Mouse (Mus musculus) hindbrain, embryonic 13.5 days (tissue): ENCODE data around the gene Ndufb7. TPM values are rescaled to one million over a fixed set of nuclear protein-coding genes. Genes with fewer than 3 reads are reported as not detected.

ENCODE experiments used
- ATAC-seq: fragments of 200-750 bp; cut with Nextera tagmentation; 2 replicates; pipeline ENCODE4 v1.8.0; 2017; ENCODE audit warnings: moderate TSS enrichment; ENCODE audit not compliant: low FRiP score
- H3K27ac ChIP-seq: fragments of 300-500 bp; sonication (generic); 2 replicates; pipeline ENCODE4 v1.5.1; 2015; ENCODE audit warnings: inconsistent platforms, mild to moderate bottlenecking, moderate library complexity
- H3K27me3 ChIP-seq: fragments of 300-500 bp; sonication (generic); 2 replicates; pipeline ENCODE4 v1.6.1; 2015; ENCODE audit warnings: mild to moderate bottlenecking, inconsistent platforms
- H3K36me3 ChIP-seq: fragments of 300-500 bp; sonication (generic); 2 replicates; pipeline ENCODE4 v1.6.1; 2015; ENCODE audit warnings: mild to moderate bottlenecking, inconsistent platforms
- H3K4me1 ChIP-seq: fragments of 300-500 bp; sonication (generic); replicated peaks from 2 replicates; pipeline ENCODE4 v1.6.1; 2015; ENCODE audit warnings: inconsistent platforms
- H3K4me2 ChIP-seq: fragments of 300-500 bp; sonication (generic); 2 replicates; pipeline ENCODE4 v1.6.1; 2015; ENCODE audit warnings: inconsistent platforms, mild to moderate bottlenecking, moderate library complexity
- H3K4me3 ChIP-seq: fragments of 300-500 bp; sonication (generic); 2 replicates; pipeline ENCODE4 v1.5.1; 2015; ENCODE audit warnings: mild to moderate bottlenecking, inconsistent platforms
- H3K9ac ChIP-seq: fragments of 300-500 bp; sonication (generic); 2 replicates; pipeline ENCODE4 v1.6.1; 2015; ENCODE audit warnings: mild to moderate bottlenecking, inconsistent platforms
- H3K9me3 ChIP-seq: fragments of 300-500 bp; sonication (generic); 2 replicates; pipeline ENCODE4 v1.6.1; 2016; ENCODE audit warnings: inconsistent platforms
- WGBS: fragments of 180-500 bp; shearing (Covaris S2); methylation state at CpG from one replicate; pipeline ENCODE4 v1.1.7; 2015; 5-methylcytosine and 5-hydroxymethylcytosine counted together
- polyA plus RNA-seq: library from polyadenylated mRNA; unstranded; fragments of >200 nt; fragmentation: Nextera tagmentation; extraction: Ambion mirVana; gene quantifications from 2 replicates; pipeline ENCODE4 v1.2.1, GENCODE M21; 2015

The Ndufb7 gene
- polyA plus RNA-seq, 1 experiment from 2014 or later = 381 TPM

GRCm38 (mm10) chr8:83578131-83579055 lies 11.9 kb downstream of the Ndufb7 start:
- no peak for ATAC-seq
- Histone ChIP-seq H3K27me3 (no peaks in the 10 kb centered on the region), H3K9me3 (no peaks in the 10 kb centered on the region), H3K4me3 (no peak overlapping the region), H3K27ac (peak overlapping the region; percentile 37; the same call in 1 of the 2 replicates), H3K9ac (peak overlapping the region; percentile 43), H3K4me1 (peaks cover 86% of the 10 kb centered on the region), H3K36me3 (peaks cover 14% of the 10 kb centered on the region), H3K4me2 (no peak overlapping the region)
- WGBS = 73% methylated on average over 17 of the region's 17 CpGs

DNA sequence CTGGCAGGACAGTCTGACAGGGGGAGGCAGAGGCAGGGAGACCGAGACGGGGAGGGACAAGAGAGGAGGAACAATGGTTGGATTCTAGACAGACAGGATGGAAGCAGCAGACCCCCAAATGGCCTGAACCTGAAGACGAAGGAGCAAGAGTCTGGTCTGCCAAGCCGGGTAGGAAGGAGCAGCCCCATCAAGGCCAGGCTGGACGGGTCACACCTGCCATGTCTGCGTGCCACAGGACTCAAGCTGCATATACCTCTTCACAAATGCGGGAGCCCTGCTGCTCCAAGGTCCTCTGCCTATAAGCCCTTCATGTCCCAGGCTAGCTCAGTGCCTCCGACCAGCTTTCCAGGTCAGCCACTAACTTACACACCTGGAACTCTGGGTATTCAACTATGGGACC lies 13.2 kb downstream of the Ndufb7 start:
- ATAC-seq = no peak
- Histone ChIP-seq H3K4me2 (no peak overlapping the region), H3K4me1 (peaks cover 91% of the 10 kb centered on the region), H3K27ac (peak overlapping the region; percentile 37), H3K4me3 (no peak overlapping the region), H3K36me3 (peaks cover 14% of the 10 kb centered on the region), H3K9me3 (no peaks in the 10 kb centered on the region), H3K27me3 (no peaks in the 10 kb centered on the region), H3K9ac (0 out of 2 replicates have a peak overlapping the region, but pooled peaks have one; percentile 58)
- 84% methylated on average over 8 of the region's 8 CpGs for WGBS

DNA sequence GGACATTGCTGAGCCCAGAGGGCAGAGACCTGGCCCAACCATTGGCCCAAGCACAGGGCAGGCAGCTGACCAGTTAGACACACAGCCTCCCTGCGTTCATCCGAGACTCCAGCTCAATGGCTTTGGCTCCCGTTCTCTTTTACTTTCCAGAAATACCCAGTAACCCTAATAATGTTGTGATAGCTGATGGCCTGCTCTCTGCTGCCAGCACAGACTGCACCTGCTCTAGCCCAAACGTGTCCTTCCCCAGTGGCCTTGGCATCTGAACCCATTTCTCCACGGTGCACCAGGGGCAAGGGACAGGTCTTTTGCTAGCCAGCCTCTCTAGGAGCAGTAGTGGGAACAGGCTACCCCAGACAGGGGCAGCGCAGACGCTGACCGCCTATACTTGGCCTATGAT lies 14.4 kb downstream of the Ndufb7 start:
- Histone ChIP-seq H3K4me2 (no peak overlapping the region), H3K27me3 (no peaks in the 10 kb centered on the region), H3K36me3 (peaks cover 15% of the 10 kb centered on the region), H3K9me3 (no peaks in the 10 kb centered on the region), H3K4me1 (peaks cover 91% of the 10 kb centered on the region), H3K4me3 (no peak overlapping the region), H3K27ac (no peak overlapping the region), H3K9ac (no peak overlapping the region)
- 93% methylated on average over 8 of the region's 8 CpGs for WGBS
- no peak for ATAC-seq

- WGBS = 87% methylated on average over 8 of the region's 8 CpGs
- no peak for ATAC-seq
- Histone ChIP-seq H3K27me3 (no peaks in the 10 kb centered on the region), H3K4me1 (peaks cover 81% of the 10 kb centered on the region), H3K9ac (no peak overlapping the region), H3K4me2 (no peak overlapping the region), H3K9me3 (no peaks in the 10 kb centered on the region), H3K36me3 (peaks cover 23% of the 10 kb centered on the region), H3K4me3 (no peak overlapping the region), H3K27ac (no peak overlapping the region)
Measured at GRCm38 (mm10) chr8:83582226-83582625, 15.8 kb downstream of the Ndufb7 start.

GRCm38 (mm10) chr8:83583236-83583635 lies 16.8 kb downstream of the Ndufb7 start:
- Histone ChIP-seq H3K27me3 (no peaks in the 10 kb centered on the region), H3K9me3 (no peaks in the 10 kb centered on the region), H3K4me1 (peaks cover 83% of the 10 kb centered on the region), H3K4me2 (no peak overlapping the region), H3K27ac (no peak overlapping the region), H3K36me3 (peaks cover 31% of the 10 kb centered on the region), H3K9ac (peak overlapping the region; percentile 16; the same call in 1 of the 2 replicates), H3K4me3 (no peak overlapping the region)
- WGBS = 90% methylated on average over 15 of the region's 15 CpGs
- ATAC-seq = no peak

- Histone ChIP-seq H3K4me2 (no peak overlapping the region), H3K9me3 (no peaks in the 10 kb centered on the region), H3K36me3 (peaks cover 34% of the 10 kb centered on the region), H3K27ac (no peak overlapping the region), H3K4me1 (peaks cover 83% of the 10 kb centered on the region), H3K9ac (no peak overlapping the region), H3K4me3 (no peak overlapping the region), H3K27me3 (no peaks in the 10 kb centered on the region)
- no peak for ATAC-seq
- WGBS = 86% methylated on average over 1 of the region's 1 CpGs
Measured at GRCm38 (mm10) chr8:83584771-83585170, 18.3 kb downstream of the Ndufb7 start.

GRCm38 (mm10) chr8:83585333-83585732 lies 18.9 kb downstream of the Ndufb7 start:
- no peak for ATAC-seq
- H3K27ac ChIP-seq = no peak overlapping the region
- no peak overlapping the region for H3K9ac ChIP-seq
- peaks cover 38% of the 10 kb centered on the region for H3K36me3 ChIP-seq
- H3K4me1 ChIP-seq = peaks cover 83% of the 10 kb centered on the region
- H3K27me3 ChIP-seq = no peaks in the 10 kb centered on the region
- no peak overlapping the region for H3K4me3 ChIP-seq
- WGBS = 90% methylated on average over 3 of the region's 3 CpGs
- H3K4me2 ChIP-seq = no peak overlapping the region
- H3K9me3 ChIP-seq = no peaks in the 10 kb centered on the region

DNA sequence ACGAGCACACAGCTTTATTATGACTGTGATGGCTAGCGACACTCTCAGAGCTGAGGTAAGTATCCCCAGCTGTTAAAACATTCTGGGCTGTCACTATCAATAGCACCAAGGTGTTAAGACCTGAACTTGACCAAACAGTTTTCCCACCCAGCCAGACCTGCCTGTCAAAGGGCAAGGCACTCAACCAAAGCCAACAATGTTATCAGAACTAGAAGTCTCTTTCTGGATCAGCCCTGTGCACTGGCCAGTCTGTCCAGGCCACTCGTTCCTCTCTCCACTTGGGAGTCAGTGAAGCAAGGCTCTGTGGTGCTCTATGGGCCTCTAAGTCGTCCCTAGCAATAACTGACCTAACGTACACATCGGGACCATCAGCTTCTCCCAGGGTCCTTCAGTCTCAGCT lies 21.2 kb downstream of the Ndufb7 start:
- Histone ChIP-seq H3K9me3 (no peaks in the 10 kb centered on the region), H3K4me2 (no peak overlapping the region), H3K4me3 (no peak overlapping the region), H3K27ac (no peak overlapping the region), H3K4me1 (peaks cover 86% of the 10 kb centered on the region), H3K27me3 (no peaks in the 10 kb centered on the region), H3K36me3 (peaks cover 38% of the 10 kb centered on the region), H3K9ac (no peak overlapping the region; the same call in 1 of the 2 replicates)
- no peak for ATAC-seq
- 90% methylated on average over 6 of the region's 6 CpGs for WGBS

- no peak overlapping the region for H3K4me3 ChIP-seq
- no peak overlapping the region for H3K4me2 ChIP-seq
- H3K9me3 ChIP-seq = no peaks in the 10 kb centered on the region
- 94% methylated on average over 5 of the region's 5 CpGs for WGBS
- H3K27ac ChIP-seq = no peak overlapping the region
- H3K9ac ChIP-seq = no peak overlapping the region
- peaks cover 82% of the 10 kb centered on the region for H3K4me1 ChIP-seq
- H3K36me3 ChIP-seq = peaks cover 32% of the 10 kb centered on the region
- no peak for ATAC-seq
- no peaks in the 10 kb centered on the region for H3K27me3 ChIP-seq
Measured at GRCm38 (mm10) chr8:83588886-83589285, 22.4 kb downstream of the Ndufb7 start.

DNA sequence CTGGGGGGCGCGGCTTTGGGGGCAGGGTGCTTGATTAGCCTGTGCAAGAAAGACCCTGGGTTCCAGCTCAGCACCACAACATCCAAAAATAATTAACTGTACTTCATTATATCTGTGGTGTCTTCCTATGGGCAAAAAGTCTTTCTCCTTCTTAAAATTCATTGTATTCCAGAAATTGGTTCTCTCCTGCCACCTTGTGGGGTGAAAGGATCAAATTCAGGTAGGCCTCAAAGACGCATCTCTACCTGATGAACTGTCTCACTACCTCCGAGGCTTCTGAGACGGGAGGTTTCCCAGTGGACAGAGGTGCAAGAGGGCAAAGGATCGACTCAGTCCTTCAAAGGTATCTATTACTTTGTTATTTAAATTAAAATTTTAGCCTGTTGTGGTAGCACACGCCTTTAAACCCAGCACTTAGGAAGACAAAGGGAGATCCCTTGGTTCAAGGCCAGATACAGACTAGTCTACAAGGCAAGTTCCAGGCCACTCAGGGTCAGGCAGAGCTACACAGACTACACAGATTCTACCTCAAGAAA lies 24.1 kb downstream of the Ndufb7 start:
- H3K9me3 ChIP-seq = no peaks in the 10 kb centered on the region
- peak overlapping the region; percentile 39; the same call in 1 of the 2 replicates for H3K9ac ChIP-seq
- no peak for ATAC-seq
- H3K36me3 ChIP-seq = peaks cover 24% of the 10 kb centered on the region
- H3K4me1 ChIP-seq = peaks cover 69% of the 10 kb centered on the region
- peak overlapping the region; percentile 90 for H3K4me2 ChIP-seq
- H3K27ac ChIP-seq = no peak overlapping the region
- no peaks in the 10 kb centered on the region for H3K27me3 ChIP-seq
- WGBS = 86% methylated on average over 7 of the region's 7 CpGs
- 0 out of 2 replicates have a peak overlapping the region, but pooled peaks have one; percentile 98 for H3K4me3 ChIP-seq

GRCm38 (mm10) chr8:83592682-83593081 lies 26.2 kb downstream of the Ndufb7 start:
- Histone ChIP-seq H3K4me1 (peaks cover 58% of the 10 kb centered on the region), H3K27me3 (no peaks in the 10 kb centered on the region), H3K27ac (no peak overlapping the region), H3K4me3 (peak overlapping the region; percentile 98), H3K36me3 (peaks cover 12% of the 10 kb centered on the region), H3K9ac (peak overlapping the region; percentile 98), H3K4me2 (peak overlapping the region; percentile 90), H3K9me3 (no peaks in the 10 kb centered on the region)
- ATAC-seq = no peak
- 57% methylated on average over 3 of the region's 3 CpGs for WGBS

DNA sequence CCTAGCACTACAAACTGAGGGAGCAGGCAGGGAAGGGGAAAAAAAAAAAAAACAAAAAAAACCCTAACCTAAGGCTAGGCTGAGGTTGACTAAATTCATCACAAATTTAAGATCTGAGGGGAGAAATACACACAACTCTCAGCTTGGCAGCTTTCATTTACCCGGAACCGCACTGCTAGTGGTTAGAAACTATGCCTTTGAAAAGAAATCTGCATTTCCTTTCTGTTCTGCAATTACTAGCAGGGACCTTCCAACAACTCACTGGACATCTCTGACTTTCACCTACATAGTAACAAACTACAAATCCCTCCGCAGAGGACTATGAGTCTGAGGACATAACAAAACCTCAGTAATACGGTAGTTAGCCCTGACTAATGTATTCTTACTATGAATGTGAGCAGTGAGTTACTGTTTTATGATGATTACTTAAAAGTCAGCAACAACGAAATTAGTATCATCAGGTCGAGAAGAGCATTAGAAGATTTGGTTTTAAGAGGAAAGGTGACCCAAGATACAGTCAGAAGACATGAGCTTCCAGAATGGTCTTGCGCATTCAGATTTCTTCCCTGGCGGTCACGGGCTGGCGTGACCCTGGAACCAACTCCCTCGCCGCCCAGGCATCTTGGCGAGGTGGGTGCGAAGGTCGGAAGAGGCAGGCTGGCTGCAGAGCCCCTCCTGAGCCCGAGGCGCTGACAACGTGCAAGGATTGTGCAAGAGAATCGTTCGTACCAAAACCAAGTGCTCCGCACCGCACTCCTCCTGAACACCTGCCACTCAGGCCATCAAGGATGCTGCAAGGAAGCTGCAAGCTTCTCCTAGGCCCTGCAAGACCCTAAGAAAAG lies 27.1 kb downstream of the Ndufb7 start:
- Histone ChIP-seq H3K4me2 (peak overlapping the region; percentile 90), H3K36me3 (0 out of 2 replicates have a peak, but pooled peaks cover 5% of the 10 kb centered on the region), H3K4me3 (peak overlapping the region; percentile 98), H3K27me3 (no peaks in the 10 kb centered on the region), H3K9me3 (no peaks in the 10 kb centered on the region), H3K27ac (peak overlapping the region; percentile 95), H3K4me1 (peaks cover 49% of the 10 kb centered on the region), H3K9ac (peak overlapping the region; percentile 98)
- WGBS = 4% methylated on average over 22 of the region's 22 CpGs
- no peak for ATAC-seq
